Mouse (Mus musculus): ENCODE results near the gene Taar8a. TPM values are rescaled to one million over a fixed set of nuclear protein-coding genes. Genes with fewer than 3 reads are reported as not detected.

Taar8a gene
- total RNA-seq, 2 experiments from 2014 or later: not detected

DNA sequence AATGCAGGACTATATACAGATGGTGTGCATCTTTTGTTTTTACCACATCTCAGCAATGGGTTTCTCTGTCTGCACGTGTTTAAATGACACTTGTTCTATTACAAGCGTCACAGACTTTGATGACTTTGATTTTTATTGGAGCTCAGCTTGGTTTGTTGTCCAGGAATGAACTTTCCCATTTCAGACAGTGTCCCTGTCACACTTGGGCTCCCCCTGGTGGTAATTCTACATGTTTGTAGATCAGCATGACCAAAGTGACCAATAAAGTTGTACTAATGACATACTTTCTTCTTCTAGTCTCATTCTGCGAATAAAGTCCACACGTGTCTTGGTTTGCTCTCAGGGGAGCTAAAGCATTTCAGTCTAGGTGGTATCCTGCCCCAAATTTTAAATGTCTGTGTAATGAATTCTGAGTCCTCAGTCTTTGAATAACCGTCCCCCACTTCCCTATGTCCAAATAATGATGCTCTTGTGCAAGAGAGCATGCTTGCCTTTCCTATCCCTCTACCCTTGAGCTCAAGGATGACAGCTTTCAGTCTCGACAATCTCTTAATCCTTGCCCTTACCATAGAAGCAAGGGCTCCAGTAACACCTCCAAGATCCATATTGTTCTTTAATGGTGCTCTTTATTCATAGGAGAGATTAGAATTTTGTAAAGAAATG, 34.9 kb downstream of the Taar8a start:
- DNase-seq (ENCODE audit: low spot score in 2 of 2): no peak
- intact Hi-C loops (cut with DNase I): no loop called here

Other genes with a start within 250 kb of the Taar8a start
- under 1 TPM in 1 of 2 experiments, not detected in 1; 0.29 TPM for gene Vnn3, start 225.0 kb upstream of the Taar8a start, total RNA-seq (2021)
- gene Vnn1, start 181.8 kb upstream of the Taar8a start, total RNA-seq (2021): under 1 TPM in 1 of 2 experiments, not detected in 1; 0.22 TPM
- gene Taar1, start 156.1 kb upstream of the Taar8a start, total RNA-seq (2021): not detected
- gene Taar2, start 137.9 kb upstream of the Taar8a start, total RNA-seq (2021): not detected
- not detected for gene Taar3, start 126.9 kb upstream of the Taar8a start, total RNA-seq (2021)
- not detected for gene Taar4, start 116.0 kb upstream of the Taar8a start, total RNA-seq (2021)
- not detected for gene Taar5, start 105.8 kb upstream of the Taar8a start, total RNA-seq (2021)
- not detected for gene Taar6, start 90.9 kb upstream of the Taar8a start, total RNA-seq (2021)
- gene Taar7a, start 83.0 kb upstream of the Taar8a start, total RNA-seq (2021): not detected
- gene Taar7b, start 76.6 kb upstream of the Taar8a start, total RNA-seq (2021): not detected
- gene Taar7d, start 49.3 kb upstream of the Taar8a start, total RNA-seq (2021): not detected
- gene Taar7e, start 38.9 kb upstream of the Taar8a start, total RNA-seq (2021): not detected
- not detected for gene Taar7f, start 27.0 kb upstream of the Taar8a start, total RNA-seq (2021)
- gene Taar8b, start 15.8 kb downstream of the Taar8a start, total RNA-seq (2021): not detected
- not detected for gene Taar8c, start 25.4 kb downstream of the Taar8a start, total RNA-seq (2021)
- not detected for gene Taar9, start 33.0 kb downstream of the Taar8a start, total RNA-seq (2021)
- gene Stx7, start 72.8 kb downstream of the Taar8a start, total RNA-seq (2021): 100 to 1,000 TPM; 136 to 139 TPM
- gene Moxd1, start 147.0 kb downstream of the Taar8a start, total RNA-seq (2021): 1 to 10 TPM; 6.2 to 7.0 TPM

Data from left cerebral cortex, postnatal 36 days (tissue).